Mouse (Mus musculus) cerebellum, adult 11-12 months (tissue): ENCODE results near the gene Dusp15.

Experiments used
- DNase-seq: peaks from one replicate; pipeline ENCODE4 v3.0.0; 2022

Gene Dusp15

GRCm38 (mm10) chr2:152930276-152930675 lies 21.2 kb downstream of the Dusp15 start:
- DNase-seq: no peak

GRCm38 (mm10) chr2:152928988-152929370 lies 22.5 kb downstream of the Dusp15 start:
- no peak for DNase-seq

GRCm38 (mm10) chr2:152928219-152928987 lies 23.1 kb downstream of the Dusp15 start:
- DNase-seq: no peak

DNA sequence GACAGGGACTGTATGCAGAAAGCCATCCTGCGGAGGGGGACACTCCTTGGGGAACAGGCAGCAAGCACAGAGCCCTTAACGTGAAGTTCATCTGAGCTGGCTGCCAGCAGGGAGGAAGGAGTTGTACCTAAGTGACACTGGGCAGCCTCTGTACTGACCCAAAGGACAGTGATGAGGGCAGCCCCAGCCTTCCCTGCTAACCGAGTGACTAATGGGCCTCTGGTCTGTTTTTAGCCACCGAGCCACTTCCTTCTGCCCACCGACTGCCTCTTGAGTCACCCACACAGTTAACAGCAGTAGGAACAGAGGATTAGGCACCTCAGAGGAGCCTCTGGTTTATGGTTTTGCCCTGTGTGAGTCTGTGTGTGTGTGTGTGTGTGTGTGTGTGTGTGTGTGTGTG lies 24.1 kb downstream of the Dusp15 start:
- no peak for DNase-seq

DNA sequence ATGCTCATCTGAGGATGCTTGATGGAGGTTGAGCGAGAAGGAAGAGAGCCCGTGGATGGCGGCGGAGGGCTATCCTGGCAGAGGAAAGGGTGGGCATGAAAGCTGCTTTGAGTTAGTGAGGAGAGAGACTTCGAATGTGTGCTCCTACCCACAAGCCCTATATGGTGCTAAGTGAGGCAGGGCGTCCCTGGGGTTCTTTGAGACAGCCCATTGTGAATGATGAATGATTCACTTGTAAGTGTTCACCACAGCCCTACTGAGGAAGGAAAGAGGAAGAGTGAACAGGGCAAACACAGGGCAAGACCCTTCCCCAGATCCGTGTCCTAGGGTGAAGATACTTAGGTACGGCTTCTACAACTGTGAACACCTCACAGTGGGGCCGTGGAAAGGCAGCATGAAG lies 24.6 kb downstream of the Dusp15 start:
- no peak for DNase-seq

GRCm38 (mm10) chr2:152925189-152925872 lies 26.2 kb downstream of the Dusp15 start:
- DNase-seq: no peak

DNA sequence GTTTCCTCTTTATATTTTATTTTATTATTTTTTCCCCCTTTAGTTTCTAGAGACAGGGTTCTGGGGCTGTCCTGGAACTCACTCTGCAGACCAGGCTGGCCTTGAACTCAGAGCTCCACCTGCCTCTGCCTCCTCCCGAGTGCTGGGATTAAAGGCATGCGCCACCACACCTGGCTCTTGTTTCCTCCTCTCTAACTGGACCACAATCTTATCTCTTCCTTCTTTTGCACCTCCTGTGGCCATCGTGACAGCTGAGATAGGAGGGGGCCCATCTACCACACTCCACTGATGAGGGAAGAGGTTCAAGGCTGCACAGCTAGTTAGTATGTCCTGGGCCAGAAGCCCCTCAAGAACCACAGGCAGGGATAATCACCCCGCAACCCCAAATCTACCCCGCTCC lies 27.0 kb downstream of the Dusp15 start:
- DNase-seq: no peak

DNA sequence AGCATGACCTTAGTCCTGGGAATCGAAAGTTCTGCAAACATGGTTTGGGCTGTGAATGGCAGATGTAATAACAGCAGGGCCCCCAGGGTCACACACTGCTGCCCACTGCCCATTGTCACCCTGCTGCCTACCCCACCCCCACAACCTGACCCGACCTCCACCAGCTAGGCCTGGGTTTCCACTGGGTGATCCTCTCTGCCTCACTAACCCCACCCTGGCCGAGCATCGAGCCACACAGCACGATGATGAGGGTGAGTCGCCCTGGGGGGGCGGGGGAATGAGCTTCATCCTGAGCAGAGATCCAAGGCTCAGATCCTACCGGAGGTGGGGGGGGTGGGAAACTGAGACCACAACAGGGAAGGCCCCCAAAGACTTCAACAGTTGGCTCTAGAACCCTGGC lies 27.4 kb downstream of the Dusp15 start:
- no peak for DNase-seq

DNA sequence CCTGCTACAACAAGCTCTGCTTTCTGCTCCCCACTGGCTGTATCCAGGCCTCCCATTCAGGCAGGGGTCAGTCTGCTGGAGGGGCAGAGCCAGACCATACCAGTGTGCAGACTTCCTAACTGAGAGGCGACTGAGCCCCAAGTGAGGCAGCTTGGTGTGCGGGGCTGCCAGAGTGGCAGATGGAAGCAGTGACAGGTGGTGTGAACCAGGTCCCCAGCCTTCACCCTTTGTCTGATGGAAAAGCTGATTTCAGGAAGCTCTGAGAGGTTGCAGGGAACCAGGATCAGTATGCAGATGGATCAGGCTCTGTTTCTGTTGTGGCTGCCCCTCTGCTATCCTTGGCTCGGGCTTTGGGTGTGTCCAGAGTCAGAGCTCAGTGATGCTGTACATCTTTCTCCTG lies 27.9 kb downstream of the Dusp15 start:
- peak; percentile 70 for DNase-seq

- DNase-seq: no peak
These were observed 29.1 kb downstream of the Dusp15 start for GRCm38 (mm10) chr2:152922376-152922775.

DNA sequence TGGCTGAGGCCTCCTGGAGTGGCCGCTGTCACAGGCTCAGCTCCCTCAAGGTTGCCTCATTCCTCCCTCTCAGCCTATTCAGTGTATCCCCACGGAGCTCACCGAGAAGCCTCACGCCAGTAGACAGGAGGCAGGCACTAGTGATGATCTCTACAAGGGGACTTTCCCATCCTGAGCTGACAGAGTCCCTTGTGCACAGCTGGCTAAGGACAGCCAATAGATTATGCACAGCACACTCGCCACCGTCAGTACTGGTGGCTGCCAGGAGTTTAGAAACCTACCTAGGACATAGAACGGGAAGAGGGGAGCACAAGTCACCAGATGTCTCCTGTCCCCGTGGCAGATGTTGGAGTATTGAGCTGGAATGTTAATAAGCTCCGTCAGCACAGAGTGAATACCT lies 33.8 kb downstream of the Dusp15 start:
- DNase-seq: no peak

DNA sequence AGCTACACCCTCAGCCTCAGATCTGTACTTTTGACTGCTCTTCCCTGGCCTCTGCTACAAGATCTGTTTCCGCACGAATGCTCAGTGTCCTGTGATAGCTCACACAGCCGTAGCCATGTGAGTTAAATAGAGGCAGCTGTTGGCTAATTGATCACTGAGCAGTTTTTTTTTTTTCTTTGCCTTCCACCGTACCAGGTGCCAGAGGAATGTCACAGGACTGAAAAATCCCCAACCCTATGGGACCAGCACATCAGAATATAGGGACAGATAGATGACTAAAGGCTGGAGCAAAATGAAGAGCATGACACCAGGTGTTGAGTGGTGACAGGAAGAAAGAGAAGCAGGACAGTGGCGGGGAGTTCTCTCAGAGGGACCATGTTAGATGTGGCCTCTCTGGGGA lies 35.4 kb downstream of the Dusp15 start:
- no peak for DNase-seq

DNA sequence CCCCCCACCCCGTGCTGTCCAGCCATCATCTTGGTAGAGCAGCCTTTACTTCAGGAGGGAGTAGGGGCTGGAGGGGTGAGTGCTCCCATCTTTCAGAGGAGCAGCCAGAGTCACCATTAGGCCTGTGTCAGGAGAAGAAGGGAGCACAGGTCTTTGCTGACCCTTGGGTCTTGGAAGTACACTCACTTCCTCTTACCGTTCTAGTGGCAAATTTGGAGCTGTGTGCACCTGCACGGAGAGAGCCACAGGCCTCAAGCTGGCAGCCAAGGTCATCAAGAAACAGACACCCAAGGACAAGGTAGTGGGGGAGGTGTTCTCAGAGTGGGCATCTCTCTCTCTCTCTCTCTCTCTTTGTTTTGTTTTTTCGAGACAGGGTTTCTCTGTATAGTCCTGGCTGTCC lies 36.0 kb downstream of the Dusp15 start:
- no peak for DNase-seq

DNA sequence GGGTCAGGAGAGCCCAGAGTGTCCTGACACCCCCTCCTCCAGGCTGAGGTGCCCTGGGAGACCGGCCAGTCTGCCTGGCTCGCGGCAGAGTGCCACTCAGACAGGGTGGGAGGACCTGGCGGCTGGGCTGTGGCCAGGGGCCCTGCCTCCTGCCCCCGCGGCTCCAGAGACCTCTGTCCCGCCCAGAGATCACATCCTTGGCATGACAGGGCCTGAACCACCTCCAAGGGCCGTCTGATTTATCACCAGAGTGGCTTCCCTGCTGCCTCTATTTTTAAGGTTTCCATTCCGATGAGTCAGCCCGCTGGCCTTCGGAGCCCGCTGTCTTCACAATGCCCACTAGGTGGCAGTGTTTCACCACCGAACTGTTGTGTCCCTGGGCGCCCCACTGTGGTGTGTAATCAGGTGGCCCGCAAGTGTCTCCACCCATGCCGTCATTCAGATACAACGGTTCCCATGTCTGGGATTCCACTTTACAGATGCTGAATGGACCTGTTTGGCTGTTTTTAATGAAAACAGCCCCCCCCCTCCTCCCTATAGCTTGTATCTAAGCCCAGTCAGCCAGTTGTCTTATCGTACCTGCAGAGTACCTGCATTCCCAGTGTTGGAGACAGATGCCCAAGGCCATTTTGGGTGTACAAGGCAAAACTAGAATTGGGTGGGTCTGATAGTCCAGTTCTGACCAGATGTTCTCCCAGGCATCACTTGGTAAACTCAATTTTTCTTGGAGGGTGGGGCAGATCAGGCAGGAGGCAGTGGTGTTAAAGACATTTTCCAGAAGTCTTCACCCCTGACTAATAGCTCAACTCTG lies 37.0 kb downstream of the Dusp15 start:
- peak; percentile 83 for DNase-seq

GRCm38 (mm10) chr2:152913471-152913870 lies 38.0 kb downstream of the Dusp15 start:
- no peak for DNase-seq

- no peak for DNase-seq
These were observed 40.1 kb downstream of the Dusp15 start for GRCm38 (mm10) chr2:152911432-152911831.

DNA sequence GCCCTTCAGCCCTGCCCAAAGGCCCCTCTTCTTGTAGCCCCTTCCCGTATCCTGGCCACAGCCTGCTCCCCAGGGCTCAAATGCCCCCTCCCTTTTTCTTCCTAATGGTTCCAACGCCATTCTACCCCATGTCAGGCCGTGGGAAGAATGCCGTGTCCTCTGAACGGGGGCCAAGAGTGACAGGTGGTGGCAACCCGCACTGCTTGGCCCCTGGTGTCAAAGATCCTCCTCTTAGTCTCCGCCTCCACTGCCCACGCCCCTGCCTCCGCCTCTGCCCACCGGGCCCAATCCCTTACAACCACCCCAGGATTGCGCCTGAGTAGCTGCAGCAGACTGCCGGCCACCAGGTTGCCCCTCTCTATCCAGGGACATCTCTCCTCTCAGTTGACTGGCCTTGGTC lies 40.5 kb downstream of the Dusp15 start, which contains the start of gene Mylk2:
TSS of gene Mylk2 (plus strand) at position 322 of the 400 bp plus-strand sequence.
- DNase-seq: no peak

DNA sequence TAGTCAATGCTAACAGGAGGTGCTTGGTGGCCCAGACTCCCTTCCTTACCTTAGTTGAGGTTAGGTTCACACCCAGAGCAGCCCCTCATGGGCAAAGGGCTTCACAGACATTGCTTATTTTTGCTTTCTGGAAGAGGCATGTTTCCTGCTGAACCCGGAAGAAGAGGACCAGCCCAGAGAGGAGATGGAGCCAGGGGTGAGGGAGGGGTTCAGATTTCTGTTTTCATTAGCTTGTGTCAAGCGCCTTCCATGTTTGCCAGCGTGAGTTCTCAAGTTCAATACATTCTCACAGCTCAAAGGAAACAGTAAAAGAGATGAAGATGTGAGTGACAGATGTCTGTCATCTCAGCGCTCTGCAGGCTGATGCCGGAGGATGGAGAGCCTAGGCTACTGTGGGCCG lies 41.6 kb downstream of the Dusp15 start:
- no peak for DNase-seq

DNA sequence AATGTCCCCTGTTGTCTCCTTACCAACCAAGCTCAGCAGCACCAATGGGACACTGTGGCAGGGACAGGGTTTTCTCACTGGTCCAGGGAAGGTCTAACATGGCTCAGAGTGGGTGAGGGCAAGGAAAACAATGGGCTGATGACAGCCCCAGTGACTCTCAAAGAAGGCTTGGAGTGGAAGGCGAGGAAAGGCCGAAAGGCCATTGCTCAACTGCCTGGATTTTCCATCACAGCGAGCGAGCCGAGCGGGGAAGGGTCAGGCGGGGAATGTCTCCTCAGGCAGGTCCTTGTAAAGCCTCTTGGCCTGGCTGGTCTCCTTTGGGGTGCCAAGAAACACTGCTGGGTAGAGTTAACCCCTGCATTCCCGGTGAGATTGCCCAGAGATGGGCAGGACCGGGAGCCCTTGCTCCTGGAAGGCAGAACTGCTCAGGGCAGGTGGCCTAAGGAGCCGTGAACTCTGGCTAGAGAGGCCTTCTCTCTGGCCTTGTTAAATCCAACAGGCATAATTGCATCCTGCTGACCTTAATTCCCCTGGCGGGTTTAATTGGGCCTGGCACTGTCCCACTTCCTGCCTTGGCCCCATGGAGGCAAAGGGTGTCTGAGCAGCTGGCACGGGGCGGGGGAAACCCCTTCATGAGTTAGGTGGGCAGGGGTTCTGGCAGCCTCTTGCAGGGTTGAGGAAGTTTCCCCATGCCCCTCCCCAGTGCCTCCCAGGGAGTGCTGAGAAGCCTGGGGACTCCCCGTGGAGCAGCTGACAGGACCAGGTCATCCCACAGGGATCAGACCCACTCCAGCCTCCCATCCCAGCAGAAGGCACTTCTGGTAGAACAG lies 44.2 kb downstream of the Dusp15 start:
- DNase-seq: no peak

GRCm38 (mm10) chr2:152906274-152907037 lies 45.0 kb downstream of the Dusp15 start:
- no peak for DNase-seq

GRCm38 (mm10) chr2:152905036-152905829 lies 46.3 kb downstream of the Dusp15 start:
- DNase-seq: no peak
